Mouse (Mus musculus) MEL (cell line): ENCODE measurements around the gene Itpr2.

ENCODE experiments used
- CTCF ChIP-seq, 3 experiments: IDR thresholded peaks in 2 of 3; conservative IDR thresholded peaks in 1 of 3; 2 replicates each; pipeline ENCODE4 v1.5.1; 2011 to 2012; ENCODE audit warnings: low read length in 3 of 3, low read depth in 2 of 3, mild to moderate bottlenecking in 2 of 3, improper control_type of control experiment in 1 of 3, inconsistent platforms in 1 of 3, mixed read lengths in 1 of 3, moderate library complexity in 1 of 3; ENCODE audit not compliant: control insufficient read depth in 1 of 3, insufficient read depth in 1 of 3, poor library complexity in 1 of 3, severe bottlenecking in 1 of 3
- ETS1 ChIP-seq: IDR thresholded peaks from 2 replicates; pipeline ENCODE4 v1.6.1; 2012; ENCODE audit warnings: low read depth, mild to moderate bottlenecking, inconsistent platforms, low read length, improper control_type of control experiment, moderate library complexity
- JUND ChIP-seq: IDR thresholded peaks from 2 replicates; pipeline ENCODE4 v1.6.1; 2011; ENCODE audit warnings: low read depth, mild to moderate bottlenecking, improper control_type of control experiment, low read length

DNA sequence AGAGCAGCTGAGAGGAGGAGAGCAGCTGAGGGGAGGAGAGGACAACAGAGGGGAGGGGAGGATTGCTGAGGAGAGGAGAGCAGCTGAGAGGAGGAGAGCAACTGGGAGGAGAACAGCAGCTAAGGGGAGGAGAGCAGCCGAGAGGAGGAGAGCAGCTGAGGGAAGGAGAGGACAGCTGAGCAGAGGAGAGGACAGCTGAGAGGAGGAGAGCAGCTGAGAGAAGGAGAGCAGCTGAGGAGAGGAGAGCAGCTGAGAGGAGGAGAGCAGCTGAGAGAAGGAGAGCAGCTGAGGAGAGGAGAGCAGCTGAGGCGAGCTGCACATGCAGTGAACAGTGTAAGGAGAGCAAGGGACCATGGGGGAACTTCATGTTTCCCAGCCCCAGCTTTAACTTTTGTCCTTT is 62.2 kb downstream of the Itpr2 start:
- no peak for TF ChIP-seq JUND
- TF ChIP-seq CTCF (IDR thresholded peaks at IDR 0.05 in 2 of 3, conservative IDR thresholded peaks at IDR 0.05 in 1 of 3; ENCODE audit: control insufficient read depth in 1 of 3, insufficient read depth in 1 of 3, low read depth in 2 of 3, low read length in 3 of 3, poor library complexity in 1 of 3, severe bottlenecking in 1 of 3) = no peak
- no peak for TF ChIP-seq ETS1
